Mouse (Mus musculus) kidney, adult 2 months (tissue): ENCODE data around the gene Ctsw. TPM values are rescaled to one million over a fixed set of nuclear protein-coding genes. Genes with fewer than 3 reads are reported as not detected.

ENCODE experiments used
- DNase-seq: peaks from one replicate; pipeline ENCODE4 v3.0.0; 2021
- H3K27ac ChIP-seq: fragments of 200-500 bp; 2 replicates; pipeline ENCODE4 v1.5.1; 2012; ENCODE audit warnings: low read depth, low read length, control low read depth, inconsistent platforms; ENCODE audit not compliant: insufficient read depth
- H3K27me3 ChIP-seq: fragments of 200-500 bp; replicated peaks from 2 replicates; pipeline ENCODE4 v1.6.1; 2012; ENCODE audit warnings: mild to moderate bottlenecking, moderate library complexity, low read length, inconsistent platforms; ENCODE audit not compliant: control insufficient read depth, insufficient read depth
- H3K36me3 ChIP-seq: fragments of 200-500 bp; 2 replicates; pipeline ENCODE4 v1.6.1; 2012; ENCODE audit warnings: mild to moderate bottlenecking, moderate library complexity, low read length, inconsistent platforms; ENCODE audit not compliant: control insufficient read depth, insufficient read depth
- H3K4me1 ChIP-seq: fragments of 200-500 bp; 2 replicates; pipeline ENCODE4 v1.6.1; 2011; ENCODE audit warnings: low read length; ENCODE audit not compliant: control insufficient read depth, insufficient read depth
- H3K4me3 ChIP-seq: fragments of 200-500 bp; 2 replicates; pipeline ENCODE4 v1.5.1; 2011; ENCODE audit warnings: mild to moderate bottlenecking, low read depth, low read length, control low read depth; ENCODE audit not compliant: insufficient read depth
- CTCF ChIP-seq: fragments of 200-500 bp; conservative IDR thresholded peaks from 2 replicates; pipeline ENCODE4 v1.5.1; 2011; ENCODE audit warnings: low read depth, mild to moderate bottlenecking, control low read depth, low read length, moderate library complexity, mixed read lengths; ENCODE audit not compliant: insufficient read depth, insufficient read length
- POLR2A ChIP-seq: fragments of 200-500 bp; IDR thresholded peaks from one replicate; pipeline ENCODE4 v1.6.1; 2011; ENCODE audit warnings: low read depth, low read length, control low read depth
- WGBS: fragments of 180-500 bp; shearing (Covaris S2); methylation state at CpG from one replicate; pipeline ENCODE4 v1.1.7; 2018; 5-methylcytosine and 5-hydroxymethylcytosine counted together
- polyA plus RNA-seq: library from polyadenylated mRNA; depleted of rRNA; stranded (reverse); fragments of >200 nt; gene quantifications from 2 replicates; pipeline ENCODE4 v1.2.3, GENCODE M21; 2012

Gene Ctsw
- polyA plus RNA-seq, 1 experiment: 4.7 TPM

DNA sequence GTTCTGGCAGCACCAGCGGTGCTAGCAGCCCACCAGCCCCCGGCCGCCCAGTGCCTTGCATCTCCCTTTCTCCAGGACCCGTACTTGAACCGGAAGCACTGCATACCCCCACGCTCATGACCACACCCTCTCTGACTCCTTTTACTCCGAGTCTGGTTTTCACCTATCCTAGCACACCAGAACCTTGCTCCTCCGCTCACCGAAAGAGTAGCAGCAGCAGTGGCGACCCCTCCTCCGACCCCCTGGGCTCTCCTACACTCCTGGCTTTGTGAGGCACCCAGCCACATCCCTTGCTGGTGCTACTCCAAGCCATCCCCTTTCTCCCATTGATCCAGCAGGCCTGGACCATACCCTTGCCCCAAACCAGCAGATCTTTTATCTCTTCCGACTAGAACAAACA lies 13.3 kb downstream of the Ctsw start:
- 70% methylated on average over 12 of the region's 12 CpGs for WGBS
- no peak for DNase-seq
- H3K4me1 ChIP-seq: no peaks in the 10 kb centered on the region; the same call in 1 of the 2 replicates
- TF ChIP-seq POLR2A (no peak), CTCF (no peak)
- no peak overlapping the region; the same call in 1 of the 2 replicates for H3K27ac ChIP-seq
- no peaks in the 10 kb centered on the region for H3K27me3 ChIP-seq
- H3K4me3 ChIP-seq: no peak overlapping the region
- H3K36me3 ChIP-seq: 0 out of 2 replicates have a peak, but pooled peaks cover 1% of the 10 kb centered on the region

DNA sequence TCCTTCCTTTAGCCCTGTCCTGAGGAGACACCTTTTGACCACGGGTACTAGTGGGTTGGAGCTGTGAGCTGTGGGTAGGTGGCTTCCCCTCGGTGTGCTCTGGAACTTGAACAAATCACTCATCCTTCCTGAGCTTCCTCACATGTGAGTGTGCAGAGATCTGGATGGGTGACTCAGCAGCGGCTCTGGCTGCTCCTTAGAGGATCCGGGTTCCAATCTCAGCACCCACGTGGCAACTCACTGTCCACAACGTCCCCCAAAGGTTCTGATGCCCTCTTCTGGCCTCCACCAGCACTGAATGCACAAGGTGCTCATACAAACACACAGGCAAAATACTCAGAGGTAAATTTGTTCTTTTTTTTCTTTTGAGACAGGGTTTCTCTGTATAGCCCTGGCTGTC lies 16.5 kb downstream of the Ctsw start:
- Histone ChIP-seq H3K4me1 (0 out of 2 replicates have a peak, but pooled peaks cover 3% of the 10 kb centered on the region), H3K36me3 (0 out of 2 replicates have a peak, but pooled peaks cover 1% of the 10 kb centered on the region), H3K27me3 (peaks cover 4% of the 10 kb centered on the region), H3K4me3 (no peak overlapping the region), H3K27ac (no peak overlapping the region)
- no peak for TF ChIP-seq CTCF
- no peak for TF ChIP-seq POLR2A
- no peak for DNase-seq
- 76% methylated on average over 6 of the region's 6 CpGs for WGBS

GRCm38 (mm10) chr19:5449673-5450072 lies 18.6 kb downstream of the Ctsw start:
- 87% methylated on average over 3 of the region's 3 CpGs for WGBS
- no peak overlapping the region for H3K4me3 ChIP-seq
- H3K27ac ChIP-seq: no peak overlapping the region
- peaks cover 4% of the 10 kb centered on the region for H3K27me3 ChIP-seq
- TF ChIP-seq CTCF (no peak), POLR2A (no peak)
- 0 out of 2 replicates have a peak, but pooled peaks cover 10% of the 10 kb centered on the region for H3K4me1 ChIP-seq
- no peaks in the 10 kb centered on the region for H3K36me3 ChIP-seq
- no peak for DNase-seq

- Histone ChIP-seq H3K4me1 (0 out of 2 replicates have a peak, but pooled peaks cover 10% of the 10 kb centered on the region), H3K27me3 (peaks cover 4% of the 10 kb centered on the region), H3K36me3 (no peaks in the 10 kb centered on the region), H3K4me3 (no peak overlapping the region), H3K27ac (no peak overlapping the region)
- TF ChIP-seq CTCF: no peak
- no peak for TF ChIP-seq POLR2A
- WGBS: 8% methylated on average over 36 of the region's 36 CpGs
- no peak for DNase-seq
Measured at GRCm38 (mm10) chr19:5448354-5449150, 19.8 kb downstream of the Ctsw start.

DNA sequence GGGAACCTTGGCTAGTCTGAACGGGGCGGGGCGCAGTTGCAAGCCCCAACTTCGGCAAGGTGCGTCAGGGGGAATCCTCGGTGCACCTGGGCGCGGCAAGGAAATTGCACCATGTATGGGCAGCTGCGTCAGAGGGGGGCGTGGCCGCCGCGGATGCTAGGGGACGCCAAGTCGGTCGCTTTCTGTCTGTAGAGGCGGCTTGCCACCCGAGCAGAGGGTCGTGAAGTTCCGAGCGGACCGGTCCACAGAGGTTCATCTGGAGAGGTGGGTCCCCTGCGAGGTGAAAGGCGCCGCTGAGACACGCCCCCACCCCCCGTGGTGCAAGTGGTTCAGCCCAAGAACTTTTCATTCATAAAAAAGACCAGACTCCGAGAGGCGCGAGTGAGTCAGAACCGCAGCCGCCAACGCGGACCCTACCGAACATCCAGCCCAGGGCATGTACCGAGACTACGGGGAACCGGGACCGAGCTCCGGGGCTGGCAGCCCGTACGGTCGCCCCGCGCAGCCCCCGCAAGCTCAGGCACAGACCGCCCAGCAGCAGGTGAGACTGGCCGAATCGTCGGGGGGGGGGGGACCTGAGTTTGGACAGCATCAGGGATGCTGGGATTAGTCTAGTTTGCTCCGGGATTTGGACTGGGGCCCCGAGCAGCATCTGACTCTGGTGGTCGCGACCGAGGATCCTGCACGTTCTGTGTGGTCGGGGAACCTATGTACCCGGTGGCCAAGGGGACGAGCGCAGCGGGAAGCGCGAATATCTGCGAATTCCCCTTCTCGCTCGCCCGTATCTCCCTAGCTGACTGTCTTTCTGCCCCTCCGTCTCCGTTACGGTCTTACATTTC lies 20.6 kb downstream of the Ctsw start, which contains the start of gene Fosl1:
Gene Fosl1, plus strand, starts transcription at position 33 of the 839 bp plus-strand sequence.
- H3K4me3 ChIP-seq: peak within 1 kb of the TSS; percentile 53
- WGBS: under 1% methylated on average over 70 of the region's 70 CpGs
- 0 out of 2 replicates have a peak, but pooled peaks cover 10% of the 10 kb centered on the region for H3K4me1 ChIP-seq
- H3K27me3 ChIP-seq: peaks cover 4% of the 10 kb centered on the region
- no peaks in the 10 kb centered on the region for H3K36me3 ChIP-seq
- H3K27ac ChIP-seq: no peak within 1 kb of the TSS
- DNase-seq: peak; percentile 60
- no peak for TF ChIP-seq CTCF
- TF ChIP-seq POLR2A: no peak

DNA sequence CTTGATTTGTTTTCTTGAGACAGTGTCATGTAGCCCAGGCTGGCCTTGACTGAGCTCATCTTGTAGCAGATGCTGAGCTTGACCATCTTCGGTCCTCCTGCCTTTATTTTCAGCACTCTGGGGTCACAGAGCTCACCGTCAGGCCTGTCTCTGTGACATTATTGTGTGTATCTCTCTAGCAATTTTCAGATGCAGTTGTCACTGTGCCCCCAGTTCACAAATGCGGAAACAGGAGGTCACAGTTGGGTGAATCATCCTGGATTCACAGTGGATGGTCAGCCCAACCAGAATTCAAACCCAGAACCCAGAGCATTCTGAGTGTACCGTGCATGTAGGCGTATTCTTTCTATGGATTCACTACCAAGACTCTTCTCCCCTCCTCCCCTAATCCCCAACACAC lies 22.6 kb downstream of the Ctsw start:
- no peak for TF ChIP-seq POLR2A
- no peak for TF ChIP-seq CTCF
- Histone ChIP-seq H3K4me3 (no peak overlapping the region), H3K4me1 (0 out of 2 replicates have a peak, but pooled peaks cover 10% of the 10 kb centered on the region), H3K36me3 (no peaks in the 10 kb centered on the region), H3K27me3 (peaks cover 4% of the 10 kb centered on the region), H3K27ac (no peak overlapping the region)
- WGBS: 96% methylated on average over 5 of the region's 5 CpGs
- no peak for DNase-seq

- Histone ChIP-seq H3K27ac (no peak overlapping the region), H3K4me3 (no peak overlapping the region), H3K36me3 (no peaks in the 10 kb centered on the region), H3K27me3 (peaks cover 4% of the 10 kb centered on the region), H3K4me1 (0 out of 2 replicates have a peak, but pooled peaks cover 10% of the 10 kb centered on the region)
- DNase-seq: peak; percentile 74
- 14% methylated on average over 7 of the region's 7 CpGs for WGBS
- TF ChIP-seq CTCF: no peak
- no peak for TF ChIP-seq POLR2A
Measured at GRCm38 (mm10) chr19:5444954-5445353, 23.4 kb downstream of the Ctsw start.
